Mouse (Mus musculus): ENCODE measurements around the gene Usp54. TPM values are rescaled to one million over a fixed set of nuclear protein-coding genes. Genes with fewer than 3 reads are reported as not detected.

Gene Usp54
- 2.4 and 3.1 TPM in 2 replicates for polyA plus RNA-seq (2012; rRNA removed)

GRCm38 (mm10) chr14:20640644-20641437 is at the start of gene Usp54:
Gene Usp54, minus strand, starts transcription at chr14:20641063.
- under 1% methylated on average over 73 of the region's 73 CpGs for WGBS
- peak; percentile 92 for DNase-seq (ENCODE audit: low read depth, low spot score)

- 77% methylated on average over 2 of the region's 2 CpGs for WGBS
- DNase-seq (ENCODE audit: low read depth, low spot score) = no peak
Measured at GRCm38 (mm10) chr14:20689009-20689408, 48.1 kb upstream of the Usp54 start.

- no peak for DNase-seq (ENCODE audit: low read depth, low spot score)
- WGBS = 95% methylated on average over 3 of the region's 3 CpGs
Measured at GRCm38 (mm10) chr14:20686576-20686975, 45.7 kb upstream of the Usp54 start.

GRCm38 (mm10) chr14:20682498-20682897 is 41.6 kb upstream of the Usp54 start:
- WGBS = 30% methylated on average over 3 of the region's 3 CpGs
- DNase-seq (ENCODE audit: low read depth, low spot score) = no peak

- 84% methylated on average over 2 of the region's 2 CpGs for WGBS
- DNase-seq (ENCODE audit: low read depth, low spot score) = no peak
Measured at GRCm38 (mm10) chr14:20681742-20682141, 40.9 kb upstream of the Usp54 start.

- 80% methylated on average over 4 of the region's 4 CpGs for WGBS
- no peak for DNase-seq (ENCODE audit: low read depth, low spot score)
Measured at GRCm38 (mm10) chr14:20677906-20678305, 37.0 kb upstream of the Usp54 start.

GRCm38 (mm10) chr14:20674064-20674833 is 33.4 kb upstream of the Usp54 start, which contains the start of gene Sec24c:
Gene Sec24c, plus strand, starts transcription at chr14:20674308.
- DNase-seq (ENCODE audit: low read depth, low spot score) = peak; percentile 98
- WGBS = under 1% methylated on average over 43 of the region's 43 CpGs

GRCm38 (mm10) chr14:20673735-20674063 is 32.8 kb upstream of the Usp54 start:
- DNase-seq (ENCODE audit: low read depth, low spot score) = peak; percentile 82
- WGBS = 5% methylated on average over 13 of the region's 13 CpGs

- WGBS = over 99% methylated on average over 2 of the region's 2 CpGs
- no peak for DNase-seq (ENCODE audit: low read depth, low spot score)
Measured at GRCm38 (mm10) chr14:20672990-20673389, 32.1 kb upstream of the Usp54 start.

- DNase-seq (ENCODE audit: low read depth, low spot score) = no peak
- WGBS = 64% methylated on average over 8 of the region's 8 CpGs
Measured at GRCm38 (mm10) chr14:20668154-20668810, 27.4 kb upstream of the Usp54 start, which contains the start of gene Synpo2l. Gene Synpo2l, minus strand, starts transcription at chr14:20668354.

- WGBS = 53% methylated on average over 1 of the region's 1 CpGs
- no peak for DNase-seq (ENCODE audit: low read depth, low spot score)
Measured at GRCm38 (mm10) chr14:20667469-20667868, 26.6 kb upstream of the Usp54 start.

GRCm38 (mm10) chr14:20664436-20664835 is 23.6 kb upstream of the Usp54 start:
- 57% methylated on average over 3 of the region's 3 CpGs for WGBS
- DNase-seq (ENCODE audit: low read depth, low spot score) = no peak

GRCm38 (mm10) chr14:20663601-20664000 is 22.7 kb upstream of the Usp54 start:
- DNase-seq (ENCODE audit: low read depth, low spot score) = no peak

GRCm38 (mm10) chr14:20662740-20663139 is 21.9 kb upstream of the Usp54 start:
- no peak for DNase-seq (ENCODE audit: low read depth, low spot score)
- 97% methylated on average over 3 of the region's 3 CpGs for WGBS

More at GRCm38 (mm10) chr14:20663601-20664000, 22.7 kb upstream of the Usp54 start:
- 56% methylated on average over 2 of the region's 2 CpGs for WGBS

- WGBS = 34% methylated on average over 19 of the region's 19 CpGs
- no peak for DNase-seq (ENCODE audit: low read depth, low spot score)
Measured at GRCm38 (mm10) chr14:20661661-20662331, 20.9 kb upstream of the Usp54 start.

GRCm38 (mm10) chr14:20660827-20661660 is 20.2 kb upstream of the Usp54 start:
- peak; percentile 91 for DNase-seq (ENCODE audit: low read depth, low spot score)
- 2% methylated on average over 52 of the region's 52 CpGs for WGBS

- 98% methylated on average over 7 of the region's 7 CpGs for WGBS
Measured at GRCm38 (mm10) chr14:20659687-20660086, 18.8 kb upstream of the Usp54 start.

GRCm38 (mm10) chr14:20658902-20659301 is 18.0 kb upstream of the Usp54 start:
- 88% methylated on average over 6 of the region's 6 CpGs for WGBS
- no peak for DNase-seq (ENCODE audit: low read depth, low spot score)

More at GRCm38 (mm10) chr14:20659687-20660086, 18.8 kb upstream of the Usp54 start:
- DNase-seq (ENCODE audit: low read depth, low spot score) = no peak

GRCm38 (mm10) chr14:20658326-20658725 is 17.5 kb upstream of the Usp54 start:
- no peak for DNase-seq (ENCODE audit: low read depth, low spot score)

All from large intestine, adult 2 months (tissue).